In the genomic region with DNA sequence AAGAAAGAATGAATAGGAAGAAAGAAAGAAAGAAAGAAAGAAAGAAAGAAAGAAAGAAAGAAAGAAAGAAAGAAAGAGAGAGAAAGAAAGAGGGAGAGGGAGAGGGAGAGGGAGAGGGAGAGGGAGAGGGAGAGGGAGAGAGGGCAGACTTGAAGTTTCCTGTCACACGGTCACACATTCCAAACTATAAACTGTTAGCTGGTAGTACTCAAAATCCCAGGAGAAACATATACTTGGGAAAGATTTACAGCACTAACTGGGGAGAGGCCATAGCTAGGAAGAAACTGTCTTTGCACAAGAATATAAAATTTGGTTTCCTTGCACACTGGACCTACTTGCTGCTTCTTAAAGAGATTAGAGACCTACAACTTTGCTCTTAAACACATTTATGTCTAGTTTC, we compare ENCODE assay signal across 16 mouse cellular contexts. TPM values are rescaled to one million over a fixed set of nuclear protein-coding genes. Genes with fewer than 3 reads are reported as not detected.
DNase-seq lines count a peak whose midpoint lies in the region; ATAC-seq and TF ChIP-seq lines count a peak whose summit lies in the region.
"Had no signal": no experiment of that assay in that cellular context is flagged by ENCODE, and none has a peak within 500 bp of the region (broad histone marks: within the 10 kb centered on the region; RNA-seq: fewer than 3 reads in every experiment).

No protein-coding gene starts in this region.

- ATAC-seq in intestine, embryonic 14.5 days (replicated peaks; ENCODE audit: low FRiP score, low TSS enrichment, low read depth), result no peak
- ATAC-seq in intestine, embryonic 15.5 days, result no peak
- peak; percentile 79 for ATAC-seq in lung, embryonic 16.5 days (ENCODE audit: low read depth)
- no peak for ATAC-seq in embryonic facial prominence, embryonic 15.5 days (ENCODE audit: insufficient number of reproducible peaks, low FRiP score, low TSS enrichment, low read depth)
- ATAC-seq in intestine, postnatal 0 days, result no peak
- ATAC-seq: hindbrain, embryonic 16.5 days had no signal

- no peaks in the 10 kb centered on the region for H3K36me3 ChIP-seq in intestine, embryonic 14.5 days (ENCODE audit: control insufficient read depth, insufficient read depth, low read length)
- no peaks in the 10 kb centered on the region for H3K36me3 ChIP-seq in intestine, embryonic 15.5 days
- no peaks in the 10 kb centered on the region for H3K36me3 ChIP-seq in lung, embryonic 16.5 days (ENCODE audit: control insufficient read depth, insufficient read depth, low read length)
- H3K36me3 ChIP-seq in embryonic facial prominence, embryonic 15.5 days, result no peaks in the 10 kb centered on the region
- H3K36me3 ChIP-seq in intestine, postnatal 0 days (ENCODE audit: control insufficient read depth, insufficient read depth), result no peaks in the 10 kb centered on the region
- H3K36me3 ChIP-seq: heart, embryonic 10.5 days had no signal

- H3K9me3 ChIP-seq in intestine, embryonic 14.5 days (ENCODE audit: control insufficient read depth, low read length), result no peaks in the 10 kb centered on the region
- no peaks in the 10 kb centered on the region for H3K9me3 ChIP-seq in intestine, embryonic 15.5 days
- H3K9me3 ChIP-seq in lung, embryonic 16.5 days (ENCODE audit: control insufficient read depth, low read length), result no peaks in the 10 kb centered on the region
- no peaks in the 10 kb centered on the region for H3K9me3 ChIP-seq in embryonic facial prominence, embryonic 15.5 days (replicated peaks)
- H3K9me3 ChIP-seq in intestine, postnatal 0 days (ENCODE audit: control insufficient read depth), result no peaks in the 10 kb centered on the region
- H3K9me3 ChIP-seq: heart, embryonic 10.5 days had no signal

- H3K4me3 ChIP-seq in intestine, embryonic 14.5 days (ENCODE audit: low read depth, low read length), result no peak overlapping the region
- no peak overlapping the region for H3K4me3 ChIP-seq in intestine, embryonic 15.5 days (replicated peaks)
- no peak overlapping the region for H3K4me3 ChIP-seq in lung, embryonic 16.5 days (ENCODE audit: low read length)
- H3K4me3 ChIP-seq in embryonic facial prominence, embryonic 15.5 days (replicated peaks), result no peak overlapping the region
- no peak overlapping the region for H3K4me3 ChIP-seq in intestine, postnatal 0 days (ENCODE audit: low read depth, low read length)
- H3K4me3 ChIP-seq: heart, embryonic 10.5 days had no signal

- 16% methylated on average over 1 of the region's 1 CpGs for WGBS in intestine, embryonic 14.5 days
- 6% methylated on average over 1 of the region's 1 CpGs for WGBS in intestine, embryonic 15.5 days
- 15% methylated on average over 1 of the region's 1 CpGs for WGBS in lung, embryonic 16.5 days
- 10% methylated on average over 1 of the region's 1 CpGs for WGBS in embryonic facial prominence, embryonic 15.5 days
- WGBS in intestine, postnatal 0 days, result 25% methylated on average over 1 of the region's 1 CpGs

- no peak for DNase-seq in intestine, embryonic 14.5 days (ENCODE audit: low spot score)
- no peak for DNase-seq in lung, postnatal 14 days
- DNase-seq in lung, postnatal 36 days, result peak; percentile 3
- no peak for DNase-seq in right cerebral cortex, adult 18-20 months
- DNase-seq: cerebellum, postnatal 36 days; gastrocnemius, postnatal 36 days; heart, postnatal 36 days; right cerebral cortex, postnatal 25 days; thymus, adult 2 months had no signal

- peak overlapping the region; percentile 67 for H3K27ac ChIP-seq in intestine, embryonic 14.5 days (ENCODE audit: low read depth)
- no peak overlapping the region for H3K27ac ChIP-seq in intestine, embryonic 15.5 days
- H3K27ac ChIP-seq in lung, embryonic 16.5 days (ENCODE audit: low read length), result peak overlapping the region; percentile 21; the same call in 1 of the 2 replicates
- H3K27ac ChIP-seq in embryonic facial prominence, embryonic 15.5 days (replicated peaks), result peak overlapping the region; percentile 65; the same call in 1 of the 2 replicates
- H3K27ac ChIP-seq in intestine, postnatal 0 days (ENCODE audit: low read depth, low read length), result no peak overlapping the region
- H3K27ac ChIP-seq: heart, embryonic 10.5 days had no signal

- no peaks in the 10 kb centered on the region for H3K27me3 ChIP-seq in intestine, embryonic 14.5 days (replicated peaks; ENCODE audit: control insufficient read depth, insufficient read depth, low read length)
- H3K27me3 ChIP-seq in intestine, embryonic 15.5 days (replicated peaks), result no peaks in the 10 kb centered on the region
- H3K27me3 ChIP-seq in lung, embryonic 16.5 days (ENCODE audit: control insufficient read depth, insufficient read depth, low read depth, low read length), result no peaks in the 10 kb centered on the region
- no peaks in the 10 kb centered on the region for H3K27me3 ChIP-seq in embryonic facial prominence, embryonic 15.5 days
- no peaks in the 10 kb centered on the region for H3K27me3 ChIP-seq in intestine, postnatal 0 days (replicated peaks; ENCODE audit: control insufficient read depth, insufficient read depth, low read length)

- TF ChIP-seq CTCF in intestine, postnatal 0 days (IDR thresholded peaks at IDR 0.05; ENCODE audit: low read depth), result no peak

- no peak overlapping the region for H3K9ac ChIP-seq in intestine, embryonic 14.5 days (ENCODE audit: low read length)
- H3K9ac ChIP-seq in intestine, embryonic 15.5 days, result no peak overlapping the region
- H3K9ac ChIP-seq in lung, embryonic 16.5 days (ENCODE audit: low read length), result no peak overlapping the region
- no peak overlapping the region for H3K9ac ChIP-seq in embryonic facial prominence, embryonic 15.5 days
- no peak overlapping the region for H3K9ac ChIP-seq in intestine, postnatal 0 days (ENCODE audit: low read depth, low read length)

- peaks cover 13% of the 10 kb centered on the region; the same call in 1 of the 2 replicates for H3K4me1 ChIP-seq in intestine, embryonic 14.5 days (replicated peaks; ENCODE audit: control insufficient read depth, insufficient read depth, low read length)
- H3K4me1 ChIP-seq in intestine, embryonic 15.5 days (replicated peaks), result 0 out of 2 replicates have a peak, but pooled peaks cover 5% of the 10 kb centered on the region
- H3K4me1 ChIP-seq in lung, embryonic 16.5 days (replicated peaks; ENCODE audit: control insufficient read depth, insufficient read depth, low read length), result peaks cover 4% of the 10 kb centered on the region; the same call in 1 of the 2 replicates
- H3K4me1 ChIP-seq in embryonic facial prominence, embryonic 15.5 days, result 0 out of 2 replicates have a peak, but pooled peaks cover 7% of the 10 kb centered on the region
- no peaks in the 10 kb centered on the region for H3K4me1 ChIP-seq in intestine, postnatal 0 days (replicated peaks; ENCODE audit: control insufficient read depth, insufficient read depth, low read length)

- no peak overlapping the region for H3K4me2 ChIP-seq in intestine, embryonic 14.5 days (ENCODE audit: low read length)
- H3K4me2 ChIP-seq in intestine, embryonic 15.5 days (replicated peaks), result no peak overlapping the region
- no peak overlapping the region for H3K4me2 ChIP-seq in lung, embryonic 16.5 days (ENCODE audit: low read depth, low read length)
- H3K4me2 ChIP-seq in embryonic facial prominence, embryonic 15.5 days (replicated peaks), result no peak overlapping the region
- no peak overlapping the region for H3K4me2 ChIP-seq in intestine, postnatal 0 days (replicated peaks; ENCODE audit: low read depth)
- H3K4me2 ChIP-seq: liver, embryonic 11.5 days had no signal

RNA-seq across cellular contexts. Expression of gene Pcdh18, which starts 50.2 kb away (rescaled TPM):
- polyA plus RNA-seq in intestine, embryonic 14.5 days (2014; fragmentation: Nextera tagmentation; extraction: Ambion mirVana), result 61.4 and 74.9 TPM in 2 replicates
- polyA plus RNA-seq in intestine, embryonic 15.5 days (2015; fragmentation: Nextera tagmentation; extraction: Ambion mirVana), result 39.9 and 45.5 TPM in 2 replicates
- 46.8 and 56.7 TPM in 2 replicates for polyA plus RNA-seq in lung, embryonic 16.5 days (2015; fragmentation: Nextera tagmentation; extraction: Ambion mirVana)
- polyA plus RNA-seq in embryonic facial prominence, embryonic 15.5 days (2015; fragmentation: Nextera tagmentation; extraction: Ambion mirVana), result 88.1 and 89.4 TPM in 2 replicates
- 9.2 and 9.7 TPM in 2 replicates for polyA plus RNA-seq in intestine, postnatal 0 days (2015; fragmentation: Nextera tagmentation; extraction: Ambion mirVana)

Comparison
In these comparisons a context has a peak if more than half of its experiments do, and no peak if none do; other contexts are left out.
1. H3K27ac ChIP-seq: peak in intestine, embryonic 14.5 days (single experiment), lung, embryonic 16.5 days (single experiment) and embryonic facial prominence, embryonic 15.5 days (single experiment); none in intestine, embryonic 15.5 days (single experiment) and intestine, postnatal 0 days (single experiment).